Mouse (Mus musculus): Measurements from ENCODE around the gene 1700020D05Rik.

DNA sequence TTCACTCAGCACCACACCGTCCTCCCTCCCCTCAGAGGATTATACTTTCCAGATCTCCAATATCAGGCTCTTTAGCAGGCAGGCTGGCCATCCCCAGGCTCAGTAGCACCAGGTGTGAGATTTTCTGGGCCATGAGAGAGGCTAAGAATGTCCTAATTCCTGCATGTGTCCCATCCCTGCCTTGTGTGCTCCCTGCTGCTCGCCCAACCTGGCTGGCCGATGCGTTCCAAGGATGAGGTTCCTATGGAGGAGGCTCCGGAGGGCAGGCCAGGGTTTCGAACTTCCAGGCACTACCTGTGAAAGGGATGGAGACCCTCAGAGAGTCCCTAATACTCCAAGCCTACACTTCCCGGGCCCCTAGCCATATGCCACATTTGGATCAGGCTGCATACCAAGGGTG lies 17.8 kb downstream of the 1700020D05Rik start:
- TF ChIP-seq CTCF (IDR thresholded peaks at IDR 0.05; ENCODE audit: low read depth) (no peak), EP300 (IDR thresholded peaks at IDR 0.05; ENCODE audit: low read depth) (no peak)

Measured in heart, postnatal 0 days (tissue).